Mouse (Mus musculus): Measurements from ENCODE around the gene Tmem223. TPM values are rescaled to one million over a fixed set of nuclear protein-coding genes. Genes with fewer than 3 reads are reported as not detected.

The Tmem223 gene
- polyA plus RNA-seq, 1 experiment from 2014 or later: 189 TPM

DNA sequence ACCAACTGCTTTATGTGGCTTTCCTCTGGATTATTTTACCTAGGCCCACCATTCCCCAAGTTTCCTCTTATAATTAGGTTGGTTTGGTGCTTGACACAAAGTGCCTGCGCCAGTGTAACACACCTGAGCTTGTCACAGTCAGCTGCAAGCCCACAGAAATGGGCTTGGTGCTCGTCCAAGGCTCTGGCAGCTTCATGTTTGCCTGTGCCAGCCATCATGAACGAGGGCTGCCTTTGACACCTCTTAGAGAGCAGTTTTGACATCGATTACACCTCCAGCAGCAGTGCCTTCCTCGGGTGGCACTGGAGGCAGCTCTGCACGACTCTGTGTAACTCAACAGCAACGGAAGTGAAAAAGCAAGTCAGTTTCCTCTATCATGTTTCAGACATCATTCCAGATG, 19.4 kb downstream of the Tmem223 start:
- Histone ChIP-seq H3K4me3 (no peak overlapping the region), H3K27me3 (ENCODE audit: low read depth, poor library complexity, severe bottlenecking) (no peaks in the 10 kb centered on the region), H3K36me3 (peaks cover 45% of the 10 kb centered on the region), H3K9me3 (replicated peaks) (0 out of 2 replicates have a peak, but pooled peaks cover 5% of the 10 kb centered on the region), H3K4me1 (peaks cover 23% of the 10 kb centered on the region), H3K27ac (replicated peaks) (no peak overlapping the region)
- WGBS: 89% methylated on average over 7 of the region's 7 CpGs
- no peak for DNase-seq (ENCODE audit: low spot score)

DNA sequence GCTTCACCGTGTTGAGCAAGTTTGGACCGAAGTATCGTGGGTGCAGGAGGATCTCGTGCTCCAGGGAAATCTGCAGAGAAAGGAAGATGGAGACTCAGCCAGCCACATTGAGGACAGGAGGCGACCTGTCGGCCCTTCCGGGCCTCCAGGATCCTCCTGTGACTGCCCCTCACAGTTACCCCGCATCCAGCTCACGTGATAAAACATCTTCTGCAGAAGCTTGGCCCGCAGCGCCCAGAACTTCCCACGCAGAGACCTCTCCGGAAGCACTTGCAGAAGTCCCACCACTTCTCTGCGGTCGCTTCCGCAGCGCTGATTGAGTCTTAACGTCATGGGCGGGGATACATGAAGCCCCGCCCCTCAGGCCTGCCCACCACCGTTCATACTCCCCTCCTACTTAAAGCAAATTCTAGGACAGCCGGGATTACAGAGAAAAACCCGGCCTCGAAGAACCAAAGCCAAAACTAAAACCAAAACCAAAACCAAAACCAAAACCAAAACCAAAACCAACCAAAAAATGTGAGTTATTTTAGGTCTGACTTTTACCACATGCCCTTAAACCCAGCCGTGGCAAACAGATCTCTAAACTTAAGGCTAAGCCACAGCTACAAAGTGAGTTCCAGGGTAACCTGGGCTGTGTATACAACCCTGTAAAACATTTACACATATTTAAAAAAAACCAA, 27.6 kb downstream of the Tmem223 start, which contains the start of gene Polr2g:
TSS of gene Polr2g (minus strand) at position 314 of the 683 bp plus-strand sequence.
- 2% methylated on average over 25 of the region's 25 CpGs for WGBS
- peak; percentile 89 for DNase-seq (ENCODE audit: low spot score)
- peak within 1 kb of the TSS; percentile 84 for H3K4me3 ChIP-seq
- no peaks in the 10 kb centered on the region for H3K27me3 ChIP-seq (ENCODE audit: low read depth, poor library complexity, severe bottlenecking)
- H3K4me1 ChIP-seq: peaks cover 25% of the 10 kb centered on the region
- H3K36me3 ChIP-seq: peaks cover 32% of the 10 kb centered on the region
- 0 out of 2 replicates have a peak, but pooled peaks cover 2% of the 10 kb centered on the region for H3K9me3 ChIP-seq (replicated peaks)
- peak within 1 kb of the TSS; percentile 85 for H3K27ac ChIP-seq (replicated peaks)

DNA sequence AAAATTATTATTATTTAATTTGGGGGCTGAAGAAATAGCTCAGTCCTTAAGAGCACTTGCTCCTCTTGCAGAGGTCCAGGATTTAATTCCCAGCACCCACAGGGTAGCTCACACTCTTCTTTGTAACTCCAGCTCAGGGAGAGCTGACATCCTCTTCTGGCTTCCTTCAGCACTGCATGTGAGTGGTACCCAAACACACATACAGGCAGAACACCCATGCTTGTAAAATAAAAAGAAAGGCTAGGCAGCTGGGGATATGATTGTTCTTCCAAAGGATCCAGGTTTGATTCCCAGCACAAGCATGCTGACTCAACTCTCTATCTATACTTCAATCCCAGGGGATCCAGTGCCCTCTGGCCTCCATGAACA, 28.1 kb downstream of the Tmem223 start:
- H3K4me3 ChIP-seq: peak overlapping the region; percentile 84
- H3K36me3 ChIP-seq: peaks cover 32% of the 10 kb centered on the region
- H3K27ac ChIP-seq (replicated peaks): peak overlapping the region; percentile 85; the same call in 1 of the 2 replicates
- no peaks in the 10 kb centered on the region for H3K27me3 ChIP-seq (ENCODE audit: low read depth, poor library complexity, severe bottlenecking)
- no peaks in the 10 kb centered on the region for H3K9me3 ChIP-seq (replicated peaks)
- H3K4me1 ChIP-seq: peaks cover 28% of the 10 kb centered on the region
- DNase-seq (ENCODE audit: low spot score): no peak

DNA sequence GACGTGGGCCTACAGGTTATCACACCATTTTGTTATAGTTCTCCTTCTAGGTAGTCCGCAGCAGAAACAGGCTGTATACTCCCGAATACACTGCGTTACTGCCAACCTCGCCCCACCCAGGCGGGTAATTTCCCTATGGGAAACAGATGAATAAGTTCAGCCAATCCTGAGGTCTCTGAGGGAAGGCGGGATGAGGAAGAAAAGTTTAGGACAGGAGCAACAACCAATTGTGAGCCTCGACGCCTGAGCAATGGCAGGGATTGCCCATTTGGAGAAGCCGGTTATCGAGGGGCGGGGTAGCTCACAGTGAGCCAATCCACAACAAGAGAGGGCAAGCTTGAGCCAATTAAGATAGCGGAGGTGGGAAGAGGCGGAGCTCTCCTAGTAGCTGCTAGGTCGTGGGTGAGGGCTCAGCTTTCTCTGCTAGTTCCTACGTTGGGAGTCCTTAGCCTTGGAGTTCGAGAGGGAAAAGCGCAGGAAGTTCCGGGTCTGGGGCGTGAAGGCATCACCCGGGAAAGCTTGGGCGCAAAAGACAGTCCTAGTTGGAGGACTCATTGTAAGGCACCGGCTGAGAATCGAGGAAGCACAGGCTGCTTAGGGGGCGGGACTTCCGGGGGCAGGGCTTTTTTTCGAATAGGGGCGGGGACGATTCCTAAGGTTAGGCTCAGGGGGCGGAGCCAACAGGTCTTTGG, 31.5 kb downstream of the Tmem223 start, which contains the start of gene Zbtb3:
TSS of gene Zbtb3 (plus strand) at position 426 of the 692 bp plus-strand sequence.
- Histone ChIP-seq H3K27me3 (ENCODE audit: low read depth, poor library complexity, severe bottlenecking) (no peaks in the 10 kb centered on the region), H3K4me3 (peak within 1 kb of the TSS; percentile 71), H3K9me3 (replicated peaks) (no peaks in the 10 kb centered on the region), H3K27ac (replicated peaks) (peak within 1 kb of the TSS; percentile 91), H3K36me3 (peaks cover 40% of the 10 kb centered on the region), H3K4me1 (peaks cover 29% of the 10 kb centered on the region)
- DNase-seq (ENCODE audit: low spot score): peak; percentile 96
- under 1% methylated on average over 30 of the region's 30 CpGs for WGBS

DNA sequence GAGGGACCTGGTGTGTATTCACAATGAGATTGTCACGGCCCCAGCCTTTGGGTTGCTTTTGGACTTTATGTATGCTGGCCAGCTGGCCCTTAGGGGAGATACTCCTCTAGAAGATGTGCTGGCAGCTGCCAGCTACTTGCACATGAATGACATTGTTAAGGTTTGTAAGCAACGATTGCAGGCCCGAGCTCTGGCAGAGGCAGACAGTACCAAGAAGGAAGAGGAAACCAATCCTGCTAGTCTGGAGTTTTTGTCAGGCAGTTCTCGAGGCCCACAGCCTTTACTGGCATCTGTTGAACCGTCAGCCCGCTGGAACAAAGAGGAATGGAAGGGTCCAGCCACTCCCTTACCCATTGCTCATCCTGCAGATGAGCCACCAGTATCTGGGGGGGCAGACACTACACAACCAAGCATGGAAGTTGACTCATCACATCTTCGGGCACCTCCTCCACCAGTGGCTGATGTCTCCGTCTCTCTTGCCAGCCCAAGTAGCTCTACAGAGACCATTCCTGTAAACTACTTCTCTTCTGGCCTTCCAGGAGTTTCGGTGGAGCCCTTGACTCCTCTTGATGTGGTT, 32.5 kb downstream of the Tmem223 start:
- H3K36me3 ChIP-seq: peaks cover 51% of the 10 kb centered on the region
- no peaks in the 10 kb centered on the region for H3K27me3 ChIP-seq (ENCODE audit: low read depth, poor library complexity, severe bottlenecking)
- H3K4me3 ChIP-seq: peak overlapping the region; percentile 71
- H3K4me1 ChIP-seq: peaks cover 22% of the 10 kb centered on the region
- 92% methylated on average over 9 of the region's 9 CpGs for WGBS
- peak overlapping the region; percentile 91 for H3K27ac ChIP-seq (replicated peaks)
- H3K9me3 ChIP-seq (replicated peaks): no peaks in the 10 kb centered on the region
- no peak for DNase-seq (ENCODE audit: low spot score)

DNA sequence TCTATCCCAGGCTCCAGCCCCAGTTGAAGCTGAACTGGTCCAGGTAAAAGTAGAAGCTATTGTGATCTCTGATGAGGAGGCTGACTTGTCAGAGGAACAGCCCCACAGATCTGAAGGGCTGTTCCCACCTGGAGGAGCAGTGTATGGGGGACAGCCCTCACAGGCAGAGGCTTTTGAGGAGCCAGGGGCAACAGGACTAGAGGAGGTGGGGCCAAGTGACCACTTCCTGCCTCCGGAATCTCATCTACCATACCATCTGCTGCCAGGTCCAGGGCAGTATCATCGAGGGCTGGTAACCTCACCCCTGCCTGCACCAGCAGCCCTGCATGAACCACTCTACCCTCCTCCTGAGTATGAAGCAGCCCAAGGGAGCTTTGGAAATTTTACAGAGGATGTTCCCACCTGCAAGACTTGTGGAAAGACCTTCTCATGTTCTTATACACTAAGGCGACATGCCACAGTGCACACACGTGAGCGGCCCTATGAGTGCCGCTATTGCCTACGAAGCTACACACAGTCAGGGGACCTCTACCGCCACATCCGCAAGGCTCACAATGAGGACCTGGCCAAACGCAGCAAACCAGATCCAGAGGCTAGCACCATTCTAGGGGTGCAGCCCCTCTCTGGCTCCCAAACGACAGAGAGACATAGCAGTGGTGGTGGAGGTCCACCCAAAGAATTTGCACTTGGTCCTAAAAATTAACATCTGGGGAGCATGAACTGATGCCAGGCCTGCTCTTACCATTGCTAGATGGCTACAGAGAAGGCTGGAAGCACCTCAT, 33.3 kb downstream of the Tmem223 start:
- no peak for DNase-seq (ENCODE audit: low spot score)
- H3K27ac ChIP-seq (replicated peaks): no peak overlapping the region
- 89% methylated on average over 11 of the region's 11 CpGs for WGBS
- H3K9me3 ChIP-seq (replicated peaks): no peaks in the 10 kb centered on the region
- H3K36me3 ChIP-seq: peaks cover 58% of the 10 kb centered on the region
- H3K27me3 ChIP-seq (ENCODE audit: low read depth, poor library complexity, severe bottlenecking): no peaks in the 10 kb centered on the region
- H3K4me3 ChIP-seq: peak overlapping the region; percentile 5; the same call in 1 of the 2 replicates
- H3K4me1 ChIP-seq: peaks cover 22% of the 10 kb centered on the region

DNA sequence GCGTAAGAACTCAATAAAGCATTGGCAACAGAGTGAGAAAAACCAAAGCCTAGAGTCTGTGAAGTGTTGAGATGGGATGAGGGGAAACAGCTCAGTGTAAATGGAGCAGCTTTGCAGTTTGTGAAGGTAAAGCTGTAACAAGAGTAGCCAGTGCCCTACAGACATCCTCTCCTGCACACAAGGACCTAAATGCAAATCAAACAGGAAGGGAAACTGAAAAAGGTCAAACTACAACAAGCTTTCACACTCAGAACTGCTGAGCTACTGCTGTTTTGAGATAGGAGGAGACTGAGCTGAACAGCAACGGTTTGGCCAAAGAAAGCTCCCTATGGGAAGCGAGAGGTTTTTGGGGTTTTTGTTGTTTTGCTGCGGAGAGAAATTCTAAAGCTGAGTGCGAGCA, 36.0 kb downstream of the Tmem223 start:
- Histone ChIP-seq H3K9me3 (replicated peaks) (no peaks in the 10 kb centered on the region), H3K27ac (replicated peaks) (no peak overlapping the region), H3K4me3 (no peak overlapping the region), H3K4me1 (peaks cover 18% of the 10 kb centered on the region), H3K36me3 (peaks cover 85% of the 10 kb centered on the region), H3K27me3 (ENCODE audit: low read depth, poor library complexity, severe bottlenecking) (no peaks in the 10 kb centered on the region)
- DNase-seq (ENCODE audit: low spot score): no peak
- WGBS: 93% methylated on average over 5 of the region's 5 CpGs

DNA sequence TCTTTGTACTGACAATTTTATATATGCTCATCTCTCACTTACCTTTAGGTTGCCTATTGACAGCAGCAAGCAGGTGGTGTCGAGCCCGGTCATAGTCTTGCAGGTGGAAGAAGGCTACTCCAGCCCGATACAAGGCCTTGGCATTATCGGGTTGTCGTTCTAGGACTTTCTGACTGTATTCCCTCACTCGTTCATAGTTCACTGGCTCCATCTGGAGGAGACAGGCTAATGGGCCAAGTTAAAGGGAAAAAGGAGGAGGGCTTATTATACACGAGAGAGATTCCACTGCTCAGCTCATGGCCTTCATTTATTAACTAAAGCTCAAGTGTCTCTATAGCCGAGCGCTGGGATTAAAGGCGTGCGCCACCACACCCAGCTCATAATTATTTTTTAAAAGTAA, 45.0 kb downstream of the Tmem223 start:
- no peaks in the 10 kb centered on the region for H3K9me3 ChIP-seq (replicated peaks)

DNA sequence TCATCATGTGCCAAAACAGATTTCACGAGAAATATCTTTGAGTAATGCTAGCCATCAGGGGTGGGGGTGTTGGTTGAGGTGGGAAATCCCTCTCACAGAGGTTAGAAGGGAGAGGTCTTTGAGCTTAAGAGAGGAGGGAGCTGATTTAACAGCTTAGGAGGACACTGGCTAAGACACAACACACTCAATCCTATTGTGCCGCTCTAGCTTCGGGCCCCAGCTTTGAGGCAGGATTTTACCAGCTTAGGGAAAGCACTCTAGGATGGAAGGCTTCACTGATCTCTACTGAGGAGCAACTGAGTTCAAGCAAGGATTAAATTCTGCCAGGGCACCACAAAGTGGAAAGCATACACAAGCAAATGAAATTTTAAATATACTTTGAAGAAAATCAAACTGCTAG, 46.2 kb downstream of the Tmem223 start:
- 49% methylated on average over 3 of the region's 3 CpGs for WGBS
- H3K9me3 ChIP-seq (replicated peaks): no peaks in the 10 kb centered on the region
- H3K36me3 ChIP-seq: peaks cover 58% of the 10 kb centered on the region
- no peak overlapping the region for H3K27ac ChIP-seq (replicated peaks)
- DNase-seq (ENCODE audit: low spot score): no peak
- H3K27me3 ChIP-seq (ENCODE audit: low read depth, poor library complexity, severe bottlenecking): no peaks in the 10 kb centered on the region
- H3K4me3 ChIP-seq: peak overlapping the region; percentile 100
- peaks cover 31% of the 10 kb centered on the region for H3K4me1 ChIP-seq

More for the DNA sequence above, 45.0 kb downstream of the Tmem223 start:
- peaks cover 22% of the 10 kb centered on the region for H3K4me1 ChIP-seq
- WGBS: 87% methylated on average over 11 of the region's 11 CpGs
- H3K4me3 ChIP-seq: no peak overlapping the region
- H3K36me3 ChIP-seq: peaks cover 66% of the 10 kb centered on the region
- H3K27ac ChIP-seq (replicated peaks): no peak overlapping the region
- DNase-seq (ENCODE audit: low spot score): no peak
- no peaks in the 10 kb centered on the region for H3K27me3 ChIP-seq (ENCODE audit: low read depth, poor library complexity, severe bottlenecking)

DNA sequence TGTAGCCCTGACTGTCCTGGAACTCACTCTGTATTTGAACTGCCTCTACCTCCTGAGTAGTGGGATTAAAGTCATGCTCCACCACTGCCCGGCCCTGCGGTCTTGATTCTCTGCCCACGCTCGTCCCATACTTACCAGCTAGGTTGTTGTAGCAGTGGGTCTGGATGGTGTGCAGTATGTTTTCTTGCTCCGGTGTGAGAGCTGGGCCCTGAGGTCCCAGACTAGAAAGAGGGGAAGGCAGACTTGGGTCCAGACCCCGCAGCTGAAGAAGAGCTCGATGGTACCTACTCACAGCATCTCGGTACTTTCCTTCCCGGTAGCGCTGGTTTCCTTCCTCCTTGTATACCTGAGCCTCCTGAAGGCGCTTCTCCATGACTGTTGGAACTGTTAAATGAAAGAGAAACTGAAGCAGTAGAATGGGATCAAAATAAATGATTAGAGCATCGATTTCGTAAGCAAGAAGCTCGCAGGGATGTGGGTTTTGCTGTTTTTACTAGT, 47.6 kb downstream of the Tmem223 start:
- Histone ChIP-seq H3K4me3 (peak overlapping the region; percentile 100), H3K36me3 (peaks cover 58% of the 10 kb centered on the region), H3K27ac (replicated peaks) (peak overlapping the region; percentile 98), H3K27me3 (ENCODE audit: low read depth, poor library complexity, severe bottlenecking) (no peaks in the 10 kb centered on the region), H3K4me1 (peaks cover 45% of the 10 kb centered on the region), H3K9me3 (replicated peaks) (no peaks in the 10 kb centered on the region)
- 38% methylated on average over 14 of the region's 14 CpGs for WGBS
- DNase-seq (ENCODE audit: low spot score): no peak

DNA sequence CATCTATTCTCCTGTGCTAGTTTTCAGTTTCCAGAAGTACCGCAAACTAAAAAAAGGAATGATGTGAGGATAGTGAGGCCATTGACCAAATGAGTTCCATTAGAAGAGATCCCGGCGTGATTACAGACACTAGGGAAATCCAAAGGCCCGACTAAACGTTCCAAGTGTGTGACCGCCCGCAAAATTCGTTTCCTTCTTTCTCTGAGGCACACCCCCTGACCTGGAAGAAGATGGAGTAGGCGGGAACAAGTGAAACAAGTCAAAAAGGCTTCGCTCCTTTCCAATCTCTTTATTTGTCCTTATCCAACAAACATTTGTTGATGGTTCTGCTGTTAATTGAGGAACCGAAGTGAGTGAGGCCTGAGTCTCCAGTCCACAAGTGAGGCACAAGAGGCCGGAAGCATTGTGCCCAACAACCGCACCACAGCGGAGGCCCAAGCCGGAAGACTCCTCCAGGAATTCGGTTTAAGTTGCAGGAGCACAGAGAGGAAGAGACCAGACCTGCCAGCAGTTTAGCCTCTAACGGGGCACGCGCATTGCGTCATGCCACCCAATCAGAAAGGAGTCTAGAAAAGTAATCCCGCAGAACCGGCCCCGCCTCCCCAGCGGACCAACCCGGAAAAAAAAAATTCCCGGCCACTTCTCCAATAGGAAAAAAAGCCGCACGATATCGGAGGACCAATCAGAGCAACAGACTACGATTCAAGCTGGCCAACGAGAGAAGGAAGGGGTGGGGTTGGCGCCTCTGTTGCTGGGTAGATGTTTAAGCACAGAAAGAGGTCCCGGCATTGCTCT, 48.2 kb downstream of the Tmem223 start, which contains the start of gene Ttc9c:
TSS of gene Ttc9c (minus strand) at position 533 of the 795 bp plus-strand sequence.
- Histone ChIP-seq H3K36me3 (peaks cover 58% of the 10 kb centered on the region), H3K27me3 (ENCODE audit: low read depth, poor library complexity, severe bottlenecking) (no peaks in the 10 kb centered on the region)
- under 1% methylated on average over 33 of the region's 33 CpGs for WGBS

More for the DNA sequence above, 48.2 kb downstream of the Tmem223 start, which contains the start of gene Ttc9c:
- H3K9me3 ChIP-seq (replicated peaks): no peaks in the 10 kb centered on the region
- H3K4me1 ChIP-seq: peaks cover 46% of the 10 kb centered on the region
- DNase-seq (ENCODE audit: low spot score): peak; percentile 97
- H3K4me3 ChIP-seq: peak within 1 kb of the TSS; percentile 100
- H3K27ac ChIP-seq (replicated peaks): peak within 1 kb of the TSS; percentile 98

All from midbrain, embryonic 10.5 days (tissue).